Comparison of ENCODE assay signal across 8 mouse cellular contexts in genomic region chr12:16853431-16854165, GRCm38 (mm10). TPM values are rescaled to one million over a fixed set of nuclear protein-coding genes. Genes with fewer than 3 reads are reported as not detected.
A peak's percentile ranks its signal among the peaks of the same experiment; 100 is the strongest.
DNase-seq lines count a peak whose midpoint lies in the region; ATAC-seq and TF ChIP-seq lines count a peak whose summit lies in the region.

No protein-coding gene starts in this region.

- no peaks in the 10 kb centered on the region for H3K36me3 ChIP-seq in heart, embryonic 11.5 days (ENCODE audit: control insufficient read depth, insufficient read depth, low read length)
- no peaks in the 10 kb centered on the region for H3K36me3 ChIP-seq in ES-Bruce4 (ENCODE audit: control insufficient read depth, insufficient read depth, low read length, poor library complexity, severe bottlenecking)
- no peaks in the 10 kb centered on the region; the same call in 1 of the 2 replicates for H3K36me3 ChIP-seq in stomach, postnatal 0 days (ENCODE audit: control insufficient read depth, insufficient read depth, low read length)
- no peaks in the 10 kb centered on the region for H3K36me3 ChIP-seq in hindbrain, embryonic 13.5 days

- 71% methylated on average over 11 of the region's 11 CpGs for WGBS in heart, embryonic 11.5 days (ENCODE audit: insufficient replicate concordance)
- 43% methylated on average over 11 of the region's 11 CpGs for WGBS in stomach, postnatal 0 days
- WGBS in hindbrain, embryonic 13.5 days = 87% methylated on average over 11 of the region's 11 CpGs

- no peak overlapping the region for H3K9ac ChIP-seq in heart, embryonic 11.5 days (ENCODE audit: low read depth, low read length)
- H3K9ac ChIP-seq in ES-Bruce4 (ENCODE audit: low read depth, poor library complexity, severe bottlenecking) = no peak overlapping the region
- no peak overlapping the region for H3K9ac ChIP-seq in stomach, postnatal 0 days (ENCODE audit: low read length)
- no peak overlapping the region for H3K9ac ChIP-seq in hindbrain, embryonic 13.5 days

- no peak for TF ChIP-seq POLR2A in ES-Bruce4 (IDR thresholded peaks at IDR 0.05; ENCODE audit: insufficient read depth, low read length)

- TF ChIP-seq EP300 in ES-Bruce4 (IDR thresholded peaks at IDR 0.05; ENCODE audit: insufficient read depth, low read depth, low read length) = no peak
- no peak for TF ChIP-seq EP300 in stomach, postnatal 0 days (optimal IDR thresholded peaks at IDR 0.05)

- DNase-seq in heart, adult 11 months = peak; percentile 98
- DNase-seq in kidney, postnatal 14 days = peak; percentile 64
- peak; percentile 84 for DNase-seq in stomach, postnatal 0 days (ENCODE audit: low spot score)
- no peak for DNase-seq in retina, embryonic 14.5 days (ENCODE audit: low spot score)

- no peaks in the 10 kb centered on the region for H3K27me3 ChIP-seq in heart, embryonic 11.5 days (ENCODE audit: control insufficient read depth, insufficient read depth, low read length)
- no peaks in the 10 kb centered on the region; the same call in 1 of the 2 replicates for H3K27me3 ChIP-seq in ES-Bruce4 (ENCODE audit: control insufficient read depth, insufficient read depth, low read length, poor library complexity, severe bottlenecking)
- no peaks in the 10 kb centered on the region for H3K27me3 ChIP-seq in stomach, postnatal 0 days (ENCODE audit: control insufficient read depth, insufficient read depth, low read length)
- H3K27me3 ChIP-seq in hindbrain, embryonic 13.5 days = no peaks in the 10 kb centered on the region

- H3K4me1 ChIP-seq in heart, embryonic 11.5 days (ENCODE audit: control insufficient read depth, insufficient read depth, low read length) = peaks cover 9% of the 10 kb centered on the region
- peaks cover 10% of the 10 kb centered on the region for H3K4me1 ChIP-seq in ES-Bruce4 (ENCODE audit: control insufficient read depth, insufficient read depth, low read length)
- peaks cover 5% of the 10 kb centered on the region for H3K4me1 ChIP-seq in brown adipose tissue, adult 24 weeks (ENCODE audit: control insufficient read depth, insufficient read depth, insufficient read length, low read length)
- H3K4me1 ChIP-seq in stomach, postnatal 0 days (replicated peaks; ENCODE audit: control insufficient read depth, insufficient read depth) = peaks cover 8% of the 10 kb centered on the region; the same call in 1 of the 2 replicates
- peaks cover 16% of the 10 kb centered on the region for H3K4me1 ChIP-seq in hindbrain, embryonic 13.5 days (replicated peaks)

- no peak overlapping the region for H3K27ac ChIP-seq in heart, embryonic 11.5 days (ENCODE audit: low read depth, low read length)
- no peak overlapping the region for H3K27ac ChIP-seq in ES-Bruce4 (ENCODE audit: insufficient read depth, low read length)
- H3K27ac ChIP-seq in brown adipose tissue, adult 24 weeks (replicated peaks; ENCODE audit: low read depth, low read length) = peak overlapping the region; percentile 51
- 0 out of 2 replicates have a peak overlapping the region, but pooled peaks have one; percentile 45 for H3K27ac ChIP-seq in stomach, postnatal 0 days (replicated peaks)
- no peak overlapping the region for H3K27ac ChIP-seq in hindbrain, embryonic 13.5 days

- H3K4me3 ChIP-seq in heart, embryonic 11.5 days (ENCODE audit: low read depth, low read length) = no peak overlapping the region
- peak overlapping the region; percentile 9; the same call in 1 of the 2 replicates for H3K4me3 ChIP-seq in ES-Bruce4 (ENCODE audit: low read depth, low read length)
- H3K4me3 ChIP-seq in brown adipose tissue, adult 24 weeks (ENCODE audit: insufficient read depth, low read depth, low read length) = peak overlapping the region; percentile 17; the same call in 1 of the 2 replicates
- no peak overlapping the region for H3K4me3 ChIP-seq in stomach, postnatal 0 days (ENCODE audit: low read depth, low read length)
- H3K4me3 ChIP-seq in hindbrain, embryonic 13.5 days = no peak overlapping the region

- no peaks in the 10 kb centered on the region for H3K9me3 ChIP-seq in heart, embryonic 11.5 days (replicated peaks; ENCODE audit: control insufficient read depth, low read length)
- no peaks in the 10 kb centered on the region for H3K9me3 ChIP-seq in ES-Bruce4 (replicated peaks; ENCODE audit: control insufficient read depth, insufficient read depth, low read length, poor library complexity, severe bottlenecking)
- no peaks in the 10 kb centered on the region for H3K9me3 ChIP-seq in stomach, postnatal 0 days (ENCODE audit: control insufficient read depth, low read length)
- no peaks in the 10 kb centered on the region for H3K9me3 ChIP-seq in hindbrain, embryonic 13.5 days

- H3K4me2 ChIP-seq in heart, embryonic 11.5 days = no peak overlapping the region
- H3K4me2 ChIP-seq in stomach, postnatal 0 days (replicated peaks; ENCODE audit: low read depth) = peak overlapping the region; percentile 29; the same call in 1 of the 2 replicates
- no peak overlapping the region for H3K4me2 ChIP-seq in hindbrain, embryonic 13.5 days

- no peak for TF ChIP-seq CTCF in ES-Bruce4 (IDR thresholded peaks at IDR 0.05; ENCODE audit: low read depth, low read length)
- no peak for TF ChIP-seq CTCF in stomach, postnatal 0 days (IDR thresholded peaks at IDR 0.05; ENCODE audit: low read depth)

- ATAC-seq in heart, embryonic 11.5 days (replicated peaks; ENCODE audit: insufficient number of reproducible peaks, low FRiP score, low TSS enrichment) = no peak
- peak; percentile 73 for ATAC-seq in stomach, postnatal 0 days (ENCODE audit: low FRiP score, low TSS enrichment)
- ATAC-seq in hindbrain, embryonic 13.5 days (ENCODE audit: low FRiP score) = no peak

RNA-seq across cellular contexts. Expression of gene Rock2, which starts 41.1 kb away (rescaled TPM):
- polyA plus RNA-seq in heart, embryonic 11.5 days (2014; fragmentation: Nextera tagmentation; extraction: Ambion mirVana) = 19.8 and 22.2 TPM in 2 replicates
- 85.3 and 95.1 TPM in 2 replicates for polyA plus RNA-seq in ES-Bruce4 (2011; ENCODE audit: insufficient read depth, insufficient read length, low read depth, missing spikeins)
- polyA plus RNA-seq in brown adipose tissue, adult 24 weeks (2012; ENCODE audit: insufficient read depth, insufficient read length, missing spikeins) = 31.0 and 33.4 TPM in 2 replicates
- polyA plus RNA-seq in stomach, postnatal 0 days (2015; fragmentation: Nextera tagmentation; extraction: Ambion mirVana) = 12.1 and 13.3 TPM in 2 replicates
- polyA plus RNA-seq in hindbrain, embryonic 13.5 days (2015; fragmentation: Nextera tagmentation; extraction: Ambion mirVana) = 15.1 and 15.5 TPM in 2 replicates

RNA-seq across cellular contexts. Expression of gene E2f6, which starts 42.8 kb away (rescaled TPM):
- polyA plus RNA-seq in heart, embryonic 11.5 days (2014; fragmentation: Nextera tagmentation; extraction: Ambion mirVana) = 56.0 and 59.7 TPM in 2 replicates
- polyA plus RNA-seq in ES-Bruce4 (2011; ENCODE audit: insufficient read depth, insufficient read length, low read depth, missing spikeins) = 22.2 and 25.4 TPM in 2 replicates
- 30.8 and 34.9 TPM in 2 replicates for polyA plus RNA-seq in brown adipose tissue, adult 24 weeks (2012; ENCODE audit: insufficient read depth, insufficient read length, missing spikeins)
- 12.5 and 12.7 TPM in 2 replicates for polyA plus RNA-seq in stomach, postnatal 0 days (2015; fragmentation: Nextera tagmentation; extraction: Ambion mirVana)
- 35.5 and 37.5 TPM in 2 replicates for polyA plus RNA-seq in hindbrain, embryonic 13.5 days (2015; fragmentation: Nextera tagmentation; extraction: Ambion mirVana)

RNA-seq across cellular contexts. Expression of gene Greb1, which starts 52.9 kb away (rescaled TPM):
- 1.9 and 3.1 TPM in 2 replicates for polyA plus RNA-seq in heart, embryonic 11.5 days (2014; fragmentation: Nextera tagmentation; extraction: Ambion mirVana)
- 10.2 and 11.5 TPM in 2 replicates for polyA plus RNA-seq in ES-Bruce4 (2011; ENCODE audit: insufficient read depth, insufficient read length, low read depth, missing spikeins)
- polyA plus RNA-seq in brown adipose tissue, adult 24 weeks (2012; ENCODE audit: insufficient read depth, insufficient read length, missing spikeins) = not detected in 2 replicates
- polyA plus RNA-seq in stomach, postnatal 0 days (2015; fragmentation: Nextera tagmentation; extraction: Ambion mirVana) = 0.16 and 0.24 TPM in 2 replicates
- 1.5 and 2.5 TPM in 2 replicates for polyA plus RNA-seq in hindbrain, embryonic 13.5 days (2015; fragmentation: Nextera tagmentation; extraction: Ambion mirVana)

Comparison
In these comparisons a context has a peak if more than half of its experiments do, and no peak if none do; other contexts are left out.
1. H3K27ac ChIP-seq: peak in brown adipose tissue, adult 24 weeks (single experiment) and stomach, postnatal 0 days (single experiment); none in heart, embryonic 11.5 days (single experiment), ES-Bruce4 (single experiment) and hindbrain, embryonic 13.5 days (single experiment).
2. H3K4me3 ChIP-seq: peak in ES-Bruce4 (single experiment) and brown adipose tissue, adult 24 weeks (single experiment); none in heart, embryonic 11.5 days (single experiment), stomach, postnatal 0 days (single experiment) and hindbrain, embryonic 13.5 days (single experiment).